Mouse (Mus musculus) C2C12 (cell line): ENCODE measurements around the gene Lrrc75b.

Source experiments
- CTCF ChIP-seq: IDR thresholded peaks from one replicate; pipeline ENCODE4 v1.5.1; 2011; ENCODE audit not compliant: control insufficient read depth, insufficient read depth, insufficient read length
- MAX ChIP-seq: IDR thresholded peaks from one replicate; pipeline ENCODE4 v1.6.1; 2011; ENCODE audit warnings: mild to moderate bottlenecking, control low read depth
- MYOD1 ChIP-seq: IDR thresholded peaks from one replicate; pipeline ENCODE4 v1.6.1; 2011; ENCODE audit warnings: low read depth; ENCODE audit not compliant: control insufficient read depth, insufficient read length
- MYOG ChIP-seq: IDR thresholded peaks from one replicate; pipeline ENCODE4 v1.6.1; 2011; ENCODE audit not compliant: control insufficient read depth, insufficient read length; ENCODE audit errors: extremely low read depth
- USF1 ChIP-seq: IDR thresholded peaks from one replicate; pipeline ENCODE4 v1.6.1; 2011; ENCODE audit warnings: low read depth, mild to moderate bottlenecking, control low read depth, moderate library complexity

- no peak for TF ChIP-seq CTCF
- TF ChIP-seq USF1, result no peak
- TF ChIP-seq MYOG, result no peak
- no peak for TF ChIP-seq MYOD1
- TF ChIP-seq MAX, result no peak
Observed at GRCm38 (mm10) chr10:75560549-75560899, 394 bp upstream of the Lrrc75b start.
